Mouse (Mus musculus): Measurements from ENCODE around the gene Lgr6. TPM values are rescaled to one million over a fixed set of nuclear protein-coding genes. Genes with fewer than 3 reads are reported as not detected.

Lgr6 gene
- polyA plus RNA-seq, 1 experiment from 2014 or later: 0.49 TPM

GRCm38 (mm10) chr1:134972920-134973319 lies 132.2 kb downstream of the Lgr6 start:
- Histone ChIP-seq H3K9me3 (ENCODE audit: control insufficient read depth, low read length) (no peaks in the 10 kb centered on the region), H3K4me3 (ENCODE audit: low read depth, low read length) (no peak overlapping the region), H3K9ac (ENCODE audit: low read length) (no peak overlapping the region), H3K36me3 (ENCODE audit: control insufficient read depth, insufficient read depth, low read length) (no peaks in the 10 kb centered on the region; the same call in 1 of the 2 replicates), H3K4me2 (ENCODE audit: low read depth, severe bottlenecking) (no peak overlapping the region), H3K27me3 (ENCODE audit: control insufficient read depth, insufficient read depth, low read length) (no peaks in the 10 kb centered on the region), H3K4me1 (ENCODE audit: control insufficient read depth, insufficient read depth, low read length) (no peaks in the 10 kb centered on the region), H3K27ac (replicated peaks; ENCODE audit: low read depth, low read length) (no peak overlapping the region)
- WGBS: 89% methylated on average over 1 of the region's 1 CpGs
- no peak for ATAC-seq (ENCODE audit: insufficient number of reproducible peaks, low FRiP score, low TSS enrichment, low read depth)
- DNase-seq (ENCODE audit: low spot score): no peak

DNA sequence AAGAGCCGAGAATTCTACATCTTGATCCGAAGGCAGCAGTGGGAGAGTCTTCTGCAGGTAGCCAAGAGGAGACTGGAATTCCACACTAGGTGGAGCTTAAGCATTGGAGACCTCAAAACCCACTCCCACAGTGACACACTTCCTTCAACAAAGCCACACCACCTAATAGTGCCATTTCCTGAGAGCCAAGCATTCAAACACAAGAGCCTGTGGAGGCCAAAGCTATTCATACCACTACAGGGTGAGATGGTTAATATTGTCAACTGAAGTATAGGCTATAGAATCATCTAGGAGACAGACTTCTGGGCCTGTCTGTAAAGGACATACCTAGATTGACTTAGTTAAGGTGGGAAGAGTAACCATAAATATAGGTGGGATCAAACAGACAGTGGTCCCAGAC lies 139.6 kb downstream of the Lgr6 start:
- Histone ChIP-seq H3K27ac (replicated peaks; ENCODE audit: low read depth, low read length) (no peak overlapping the region), H3K4me3 (ENCODE audit: low read depth, low read length) (no peak overlapping the region), H3K9ac (ENCODE audit: low read length) (no peak overlapping the region), H3K27me3 (ENCODE audit: control insufficient read depth, insufficient read depth, low read length) (no peaks in the 10 kb centered on the region), H3K36me3 (ENCODE audit: control insufficient read depth, insufficient read depth, low read length) (no peaks in the 10 kb centered on the region), H3K4me2 (ENCODE audit: low read depth, severe bottlenecking) (no peak overlapping the region), H3K4me1 (ENCODE audit: control insufficient read depth, insufficient read depth, low read length) (no peaks in the 10 kb centered on the region), H3K9me3 (ENCODE audit: control insufficient read depth, low read length) (no peaks in the 10 kb centered on the region)
- DNase-seq (ENCODE audit: low spot score): no peak
- 93% methylated on average over 2 of the region's 2 CpGs for WGBS
- ATAC-seq (ENCODE audit: insufficient number of reproducible peaks, low FRiP score, low TSS enrichment, low read depth): no peak

DNA sequence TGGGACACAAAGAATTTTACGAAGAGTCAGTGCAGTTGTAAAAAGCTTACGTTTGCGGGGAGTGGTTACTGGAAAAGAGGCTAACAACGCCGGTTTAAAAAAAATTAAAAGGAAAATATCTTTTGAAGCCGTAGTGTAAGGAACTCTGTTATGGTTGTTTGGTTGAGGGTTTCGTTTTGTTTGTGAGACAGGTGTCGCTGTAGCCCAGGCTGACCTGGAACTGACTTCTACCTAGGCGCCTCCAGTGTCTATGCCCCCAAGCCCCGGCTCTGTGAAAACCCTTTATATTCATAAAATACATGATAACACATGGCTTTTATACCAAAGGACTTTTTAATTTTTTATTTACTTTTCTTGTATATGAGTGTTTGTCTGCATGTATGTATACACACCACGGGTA lies 142.3 kb downstream of the Lgr6 start:
- no peak overlapping the region for H3K27ac ChIP-seq (replicated peaks; ENCODE audit: low read depth, low read length)
- no peaks in the 10 kb centered on the region for H3K27me3 ChIP-seq (ENCODE audit: control insufficient read depth, insufficient read depth, low read length)
- H3K9me3 ChIP-seq (ENCODE audit: control insufficient read depth, low read length): no peaks in the 10 kb centered on the region
- 5% methylated on average over 11 of the region's 11 CpGs for WGBS
- DNase-seq (ENCODE audit: low spot score) (peak; percentile 39), ATAC-seq (ENCODE audit: insufficient number of reproducible peaks, low FRiP score, low TSS enrichment, low read depth) (peak; percentile 41; the same call in 1 of the 2 replicates)
- H3K36me3 ChIP-seq (ENCODE audit: control insufficient read depth, insufficient read depth, low read length): no peaks in the 10 kb centered on the region
- H3K4me2 ChIP-seq (ENCODE audit: low read depth, severe bottlenecking): peak overlapping the region; percentile 51
- H3K4me3 ChIP-seq (ENCODE audit: low read depth, low read length): peak overlapping the region; percentile 76
- no peaks in the 10 kb centered on the region for H3K4me1 ChIP-seq (ENCODE audit: control insufficient read depth, insufficient read depth, low read length)
- H3K9ac ChIP-seq (ENCODE audit: low read length): peak overlapping the region; percentile 65

DNA sequence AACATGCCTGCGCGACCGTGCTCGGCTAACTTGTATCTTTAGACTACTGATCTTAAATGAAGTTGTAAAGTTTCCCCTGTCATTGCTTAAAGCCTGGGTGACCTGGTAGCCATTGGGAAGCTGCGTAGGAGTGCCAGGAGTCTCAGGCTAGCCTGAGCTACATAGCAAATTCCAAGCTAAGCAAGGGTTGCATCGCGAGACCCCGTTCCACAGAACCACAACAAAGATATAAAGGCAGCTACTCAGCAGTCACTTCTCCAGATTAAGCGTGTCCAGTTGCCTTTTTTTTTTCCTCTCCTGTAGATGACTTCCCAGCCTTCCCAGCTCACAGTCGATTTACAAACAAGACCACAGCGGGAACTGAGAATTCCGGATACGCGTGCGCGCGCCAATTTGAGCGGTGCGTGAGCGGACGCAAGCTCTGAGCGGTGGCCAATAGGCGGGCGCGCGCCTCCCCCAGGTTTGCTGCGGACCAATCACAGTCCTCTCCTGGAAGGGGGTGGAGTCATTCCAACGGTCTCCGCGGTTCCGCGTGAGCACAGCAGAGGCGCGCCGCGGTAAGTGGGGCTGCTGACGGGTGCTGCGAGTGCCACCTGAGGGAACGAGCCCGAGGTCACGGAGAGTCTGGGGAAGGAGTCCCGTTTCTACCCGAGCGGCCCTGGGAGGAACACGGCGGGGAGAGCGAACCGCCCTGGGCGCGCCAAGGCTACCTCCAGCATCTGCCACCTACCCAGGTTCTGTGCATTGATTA lies 142.8 kb downstream of the Lgr6 start, which contains the start of gene Ube2t:
Gene Ube2t, plus strand, starts transcription at position 513 of the 751 bp plus-strand sequence.
- peak within 1 kb of the TSS; percentile 76 for H3K4me3 ChIP-seq (ENCODE audit: low read depth, low read length)
- H3K9ac ChIP-seq (ENCODE audit: low read length): peak within 1 kb of the TSS; percentile 65
- WGBS: 2% methylated on average over 50 of the region's 50 CpGs
- H3K36me3 ChIP-seq (ENCODE audit: control insufficient read depth, insufficient read depth, low read length): no peaks in the 10 kb centered on the region
- ATAC-seq (ENCODE audit: insufficient number of reproducible peaks, low FRiP score, low TSS enrichment, low read depth) (peak; percentile 98), DNase-seq (ENCODE audit: low spot score) (peak; percentile 95)
- H3K4me2 ChIP-seq (ENCODE audit: low read depth, severe bottlenecking): peak within 1 kb of the TSS; percentile 51
- no peaks in the 10 kb centered on the region for H3K4me1 ChIP-seq (ENCODE audit: control insufficient read depth, insufficient read depth, low read length)
- no peak within 1 kb of the TSS for H3K27ac ChIP-seq (replicated peaks; ENCODE audit: low read depth, low read length)
- no peaks in the 10 kb centered on the region for H3K9me3 ChIP-seq (ENCODE audit: control insufficient read depth, low read length)
- no peaks in the 10 kb centered on the region for H3K27me3 ChIP-seq (ENCODE audit: control insufficient read depth, insufficient read depth, low read length)

- 63% methylated on average over 7 of the region's 7 CpGs for WGBS
- H3K4me1 ChIP-seq (ENCODE audit: control insufficient read depth, insufficient read depth, low read length): no peaks in the 10 kb centered on the region
- ATAC-seq (ENCODE audit: insufficient number of reproducible peaks, low FRiP score, low TSS enrichment, low read depth) (no peak), DNase-seq (ENCODE audit: low spot score) (no peak)
- H3K9ac ChIP-seq (ENCODE audit: low read length): no peak overlapping the region
- no peaks in the 10 kb centered on the region for H3K36me3 ChIP-seq (ENCODE audit: control insufficient read depth, insufficient read depth, low read length)
- no peaks in the 10 kb centered on the region for H3K9me3 ChIP-seq (ENCODE audit: control insufficient read depth, low read length)
- H3K4me3 ChIP-seq (ENCODE audit: low read depth, low read length): no peak overlapping the region
- no peak overlapping the region for H3K27ac ChIP-seq (replicated peaks; ENCODE audit: low read depth, low read length)
- no peaks in the 10 kb centered on the region for H3K27me3 ChIP-seq (ENCODE audit: control insufficient read depth, insufficient read depth, low read length)
- H3K4me2 ChIP-seq (ENCODE audit: low read depth, severe bottlenecking): no peak overlapping the region
Measured at GRCm38 (mm10) chr1:134960634-134961033, 144.4 kb downstream of the Lgr6 start.

DNA sequence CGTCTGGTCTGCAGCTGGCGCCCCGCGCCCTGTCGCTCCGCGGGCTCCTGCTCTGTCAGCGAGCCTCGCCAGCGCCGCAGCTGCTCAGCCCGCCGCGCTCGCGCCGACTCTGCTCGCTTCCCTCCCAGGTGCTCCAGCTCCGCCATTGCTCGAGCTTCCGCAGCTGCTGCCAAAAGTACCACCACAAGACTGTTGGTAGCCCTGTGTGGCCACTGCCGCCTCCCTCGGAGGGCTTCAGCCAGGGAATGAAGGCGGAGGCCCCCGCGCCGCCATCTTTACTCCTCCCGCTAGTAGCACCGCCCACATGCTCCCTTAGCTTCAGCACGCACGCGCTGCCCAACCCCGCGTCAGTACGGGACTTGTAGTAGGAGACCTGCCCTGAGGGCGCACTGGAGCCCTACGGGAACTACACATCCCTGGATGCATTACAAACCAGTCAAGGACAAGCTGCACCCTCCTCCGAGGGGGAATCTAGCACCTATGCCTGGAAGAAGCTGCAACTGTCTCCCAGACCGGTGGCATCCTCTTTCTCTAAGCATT lies 149.4 kb downstream of the Lgr6 start, which contains the start of gene Ppp1r12b:
Gene Ppp1r12b, minus strand, starts transcription at position 306 of the 540 bp plus-strand sequence.
- peak within 1 kb of the TSS; percentile 80 for H3K27ac ChIP-seq (replicated peaks; ENCODE audit: low read depth, low read length)
- peak; percentile 93 for ATAC-seq (ENCODE audit: insufficient number of reproducible peaks, low FRiP score, low TSS enrichment, low read depth)
- H3K4me2 ChIP-seq (ENCODE audit: low read depth, severe bottlenecking): peak within 1 kb of the TSS; percentile 80
- H3K4me1 ChIP-seq (ENCODE audit: control insufficient read depth, insufficient read depth, low read length): no peaks in the 10 kb centered on the region
- H3K27me3 ChIP-seq (ENCODE audit: control insufficient read depth, insufficient read depth, low read length): no peaks in the 10 kb centered on the region
- peak within 1 kb of the TSS; percentile 87 for H3K4me3 ChIP-seq (ENCODE audit: low read depth, low read length)
- WGBS: under 1% methylated on average over 39 of the region's 39 CpGs
- peak; percentile 94 for DNase-seq (ENCODE audit: low spot score)
- H3K9ac ChIP-seq (ENCODE audit: low read length): peak within 1 kb of the TSS; percentile 86
- H3K36me3 ChIP-seq (ENCODE audit: control insufficient read depth, insufficient read depth, low read length): no peaks in the 10 kb centered on the region
- no peaks in the 10 kb centered on the region for H3K9me3 ChIP-seq (ENCODE audit: control insufficient read depth, low read length)

DNA sequence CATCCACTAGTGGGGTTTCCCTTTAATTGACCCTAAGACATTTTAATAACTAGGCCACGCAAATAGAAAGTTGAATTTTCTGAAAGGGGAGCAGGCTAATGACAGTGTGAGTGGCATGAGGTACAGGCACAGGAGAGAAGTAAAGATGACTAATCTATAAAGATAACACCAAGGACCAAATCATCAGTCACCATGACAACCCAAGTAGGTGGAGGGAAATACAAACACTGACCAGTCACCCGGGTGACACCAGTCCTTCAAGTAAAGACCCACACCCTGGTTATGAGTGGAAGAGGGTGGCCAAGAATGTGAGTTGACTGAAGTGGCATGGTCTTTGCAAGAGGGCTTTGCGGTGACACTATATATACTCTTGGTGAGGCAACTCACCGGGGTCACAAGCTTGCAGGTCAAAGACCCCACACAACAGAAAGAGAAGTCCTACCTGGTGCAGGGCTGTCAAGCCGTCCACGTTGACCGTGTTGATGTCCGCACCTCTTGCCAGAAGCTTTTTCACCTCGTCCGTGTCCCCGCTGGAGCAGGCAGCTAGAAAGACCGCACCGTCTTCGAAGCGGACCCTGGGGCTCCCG lies 149.9 kb downstream of the Lgr6 start:
- no peaks in the 10 kb centered on the region for H3K9me3 ChIP-seq (ENCODE audit: control insufficient read depth, low read length)
- WGBS: 6% methylated on average over 16 of the region's 16 CpGs
- no peaks in the 10 kb centered on the region for H3K27me3 ChIP-seq (ENCODE audit: control insufficient read depth, insufficient read depth, low read length)
- H3K4me2 ChIP-seq (ENCODE audit: low read depth, severe bottlenecking): peak overlapping the region; percentile 80
- ATAC-seq (ENCODE audit: insufficient number of reproducible peaks, low FRiP score, low TSS enrichment, low read depth) (peak; percentile 58; the same call in 1 of the 2 replicates), DNase-seq (ENCODE audit: low spot score) (no peak)
- H3K9ac ChIP-seq (ENCODE audit: low read length): peak overlapping the region; percentile 86
- peak overlapping the region; percentile 80 for H3K27ac ChIP-seq (replicated peaks; ENCODE audit: low read depth, low read length)
- peak overlapping the region; percentile 87 for H3K4me3 ChIP-seq (ENCODE audit: low read depth, low read length)
- H3K4me1 ChIP-seq (ENCODE audit: control insufficient read depth, insufficient read depth, low read length): no peaks in the 10 kb centered on the region
- H3K36me3 ChIP-seq (ENCODE audit: control insufficient read depth, insufficient read depth, low read length): no peaks in the 10 kb centered on the region

- H3K4me1 ChIP-seq (ENCODE audit: control insufficient read depth, insufficient read depth, low read length): no peaks in the 10 kb centered on the region
- H3K27me3 ChIP-seq (ENCODE audit: control insufficient read depth, insufficient read depth, low read length): no peaks in the 10 kb centered on the region
- no peak overlapping the region for H3K4me2 ChIP-seq (ENCODE audit: low read depth, severe bottlenecking)
- 96% methylated on average over 3 of the region's 3 CpGs for WGBS
- no peak overlapping the region for H3K27ac ChIP-seq (replicated peaks; ENCODE audit: low read depth, low read length)
- no peaks in the 10 kb centered on the region for H3K36me3 ChIP-seq (ENCODE audit: control insufficient read depth, insufficient read depth, low read length)
- no peaks in the 10 kb centered on the region for H3K9me3 ChIP-seq (ENCODE audit: control insufficient read depth, low read length)
- no peak for DNase-seq (ENCODE audit: low spot score)
- no peak overlapping the region for H3K9ac ChIP-seq (ENCODE audit: low read length)
- ATAC-seq (ENCODE audit: insufficient number of reproducible peaks, low FRiP score, low TSS enrichment, low read depth): no peak
- no peak overlapping the region for H3K4me3 ChIP-seq (ENCODE audit: low read depth, low read length)
Measured at GRCm38 (mm10) chr1:134949946-134950345, 155.1 kb downstream of the Lgr6 start.

Measured in limb, embryonic 11.5 days (tissue).